11 mouse cellular contexts compared by ENCODE assay signal in the genomic region with DNA sequence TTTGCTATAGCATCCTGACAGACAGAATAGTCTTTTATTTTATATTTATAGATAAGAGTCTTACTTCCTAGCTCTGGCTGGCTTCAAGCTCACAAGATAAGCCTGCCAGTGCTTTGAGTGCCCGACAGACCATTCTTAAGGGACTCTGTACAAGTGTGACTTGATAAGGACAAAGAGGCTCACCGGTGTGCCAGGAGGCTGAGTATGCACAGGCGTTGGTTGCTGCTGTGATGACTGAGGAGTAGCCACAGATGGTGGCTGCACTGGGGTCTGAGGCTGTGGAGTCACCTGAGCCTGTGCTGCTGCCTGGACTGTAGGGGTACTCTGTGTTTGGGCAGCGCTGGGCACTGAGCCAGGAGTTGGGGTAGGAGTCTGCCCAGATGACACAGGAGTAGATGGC. TPM values are rescaled to one million over a fixed set of nuclear protein-coding genes. Genes with fewer than 3 reads are reported as not detected.
A peak's percentile ranks its signal among the peaks of the same experiment; 100 is the strongest.
DNase-seq lines count a peak whose midpoint lies in the region; ATAC-seq lines count a peak whose summit lies in the region.
"Had no signal": no experiment of that assay in that cellular context is flagged by ENCODE, and none has a peak within 500 bp of the region (broad histone marks: within the 10 kb centered on the region; RNA-seq: fewer than 3 reads in every experiment).

No protein-coding gene starts in this region.

- no peak overlapping the region for H3K4me2 ChIP-seq in heart, embryonic 12.5 days
- H3K4me2 ChIP-seq in stomach, embryonic 15.5 days = no peak overlapping the region
- H3K4me2 ChIP-seq: lung, embryonic 15.5 days had no signal

- 34% methylated on average over 4 of the region's 4 CpGs for WGBS in heart, embryonic 12.5 days
- WGBS in stomach, embryonic 15.5 days = 78% methylated on average over 4 of the region's 4 CpGs

- no peaks in the 10 kb centered on the region for H3K9me3 ChIP-seq in heart, embryonic 12.5 days (replicated peaks)
- H3K9me3 ChIP-seq in stomach, embryonic 15.5 days = no peaks in the 10 kb centered on the region
- H3K9me3 ChIP-seq: lung, embryonic 15.5 days had no signal

- H3K4me1 ChIP-seq in heart, embryonic 12.5 days (replicated peaks) = peaks cover 9% of the 10 kb centered on the region
- H3K4me1 ChIP-seq in stomach, embryonic 15.5 days = no peaks in the 10 kb centered on the region
- H3K4me1 ChIP-seq: lung, embryonic 15.5 days had no signal

- no peaks in the 10 kb centered on the region for H3K27me3 ChIP-seq in heart, embryonic 12.5 days (replicated peaks)
- no peaks in the 10 kb centered on the region for H3K27me3 ChIP-seq in stomach, embryonic 15.5 days (replicated peaks)
- H3K27me3 ChIP-seq: lung, embryonic 15.5 days had no signal

- H3K36me3 ChIP-seq in heart, embryonic 12.5 days = peaks cover 81% of the 10 kb centered on the region
- peaks cover 57% of the 10 kb centered on the region for H3K36me3 ChIP-seq in stomach, embryonic 15.5 days

- H3K9ac ChIP-seq in heart, embryonic 12.5 days = no peak overlapping the region
- H3K9ac ChIP-seq in stomach, embryonic 15.5 days = no peak overlapping the region
- H3K9ac ChIP-seq: lung, embryonic 15.5 days had no signal

- no peak overlapping the region for H3K4me3 ChIP-seq in heart, embryonic 12.5 days
- no peak overlapping the region for H3K4me3 ChIP-seq in stomach, embryonic 15.5 days (replicated peaks)
- H3K4me3 ChIP-seq: lung, embryonic 15.5 days had no signal

- peak overlapping the region; percentile 18; the same call in 1 of the 2 replicates for H3K27ac ChIP-seq in heart, embryonic 12.5 days (ENCODE audit: poor library complexity, severe bottlenecking)
- H3K27ac ChIP-seq in stomach, embryonic 15.5 days = no peak overlapping the region
- H3K27ac ChIP-seq: lung, embryonic 15.5 days had no signal

- DNase-seq in heart, adult 9 months (ENCODE audit: low spot score in 2 of 2) = no peak
- DNase-seq in right cerebral cortex, postnatal 4 days = peak; percentile 18
- no peak for DNase-seq in right cerebral cortex, adult 18-20 months
- peak; percentile 12 for DNase-seq in heart, postnatal 14 days
- DNase-seq in left cerebral cortex, postnatal 14 days (ENCODE audit: low spot score in 2 of 2) = no peak
- no peak for DNase-seq in thymus, postnatal 0 days (ENCODE audit: low spot score)
- DNase-seq: thymus, postnatal 14 days had no signal

- peak; percentile 59 for ATAC-seq in heart, embryonic 12.5 days (ENCODE audit: insufficient number of reproducible peaks, low FRiP score)
- ATAC-seq in stomach, embryonic 15.5 days (ENCODE audit: insufficient read depth, low FRiP score, low read depth) = peak; percentile 47; the same call in 1 of the 2 replicates
- ATAC-seq: midbrain, embryonic 16.5 days had no signal

- intact Hi-C loops in heart, postnatal 14 days (cut with DNase I) = no loop called here
- intact Hi-C loops in left cerebral cortex, postnatal 14 days (cut with DNase I) = no loop called here

RNA-seq across cellular contexts. Expression of a gene that starts 39.4 kb away (rescaled TPM):
- 97.3 and 102 TPM in 2 replicates for polyA plus RNA-seq in heart, embryonic 12.5 days (2016; fragmentation: Nextera tagmentation; extraction: Ambion mirVana)
- total RNA-seq in heart, postnatal 14 days (2021) = 100 to 1,000 TPM; 161 to 173 TPM
- polyA plus RNA-seq in stomach, embryonic 15.5 days (2015; fragmentation: Nextera tagmentation; extraction: Ambion mirVana) = 87.7 and 91.9 TPM in 2 replicates
- total RNA-seq in left cerebral cortex, postnatal 14 days (2021) = 10 to 100 TPM; 68.6 to 68.9 TPM
- 82.8 and 94.5 TPM in 2 replicates for polyA plus RNA-seq in thymus, postnatal 0 days (2015; fragmentation: Nextera tagmentation; extraction: Ambion mirVana)

Comparison
In these comparisons a context has a peak if more than half of its experiments do, and no peak if none do; other contexts are left out.
1. DNase-seq: peak in right cerebral cortex, postnatal 4 days (single experiment) and heart, postnatal 14 days (2 of 2); none in heart, adult 9 months (0 of 2), right cerebral cortex, adult 18-20 months (single experiment), left cerebral cortex, postnatal 14 days (0 of 2) and thymus, postnatal 0 days (single experiment).